Mouse (Mus musculus) left cerebral cortex, postnatal 36 days (tissue): ENCODE results near the gene Rnf215. TPM values are rescaled to one million over a fixed set of nuclear protein-coding genes. Genes with fewer than 3 reads are reported as not detected.
"Not testable (repeated sequence)": the region's sequence is repeated elsewhere in the genome, so short reads cannot be mapped to it uniquely, and the experiment has no call there.

Experiments
- DNase-seq, 2 experiments: peaks; one replicate each; pipeline ENCODE4 v3.0.0; 2021 to 2022; ENCODE audit warnings: low spot score in 2 of 2, mixed read lengths in 1 of 2
- intact Hi-C: fragments of 180-260 bp; cut with DNase I; formaldehyde crosslinking; loops from one replicate; pipeline ENCODE4 v1.15.1; 2025
- microRNA-seq: library from miRNA; unstranded; fragments of <30 nt; microRNA quantifications from one replicate; pipeline ENCODE4 v1.2.0, GENCODE M21; 2022
- total RNA-seq, 2 experiments: library from RNA; stranded (reverse); gene quantifications; 2 replicates each; pipeline ENCODE4 v1.2.3; 2021

The Rnf215 gene
- total RNA-seq, 2 experiments from 2014 or later: 28.8 to 35.9 TPM

- no peak for DNase-seq
- intact Hi-C loops: loop anchor here (5.0 kb wide), 1 partner anchor 47 kb away; the partner anchor contains the start of gene Rnf215
Observed at GRCm38 (mm10) chr11:4184251-4184952, 49.4 kb downstream of the Rnf215 start.

GRCm38 (mm10) chr11:4185480-4185879, 50.5 kb downstream of the Rnf215 start:
- DNase-seq, intact Hi-C loops: not testable (repeated sequence)

GRCm38 (mm10) chr11:4186486-4187317, 51.7 kb downstream of the Rnf215 start, which contains the start of gene Tbc1d10a:
Gene Tbc1d10a (plus strand): TSS chr11:4186789.
- DNase-seq: peak; percentile 98
- intact Hi-C loops: no loop called here

GRCm38 (mm10) chr11:4187318-4187700, 52.3 kb downstream of the Rnf215 start:
- intact Hi-C loops: no loop called here
- no peak for DNase-seq

GRCm38 (mm10) chr11:4189182-4189581, 54.2 kb downstream of the Rnf215 start:
- intact Hi-C loops: no loop called here
- no peak for DNase-seq

GRCm38 (mm10) chr11:4190677-4191076, 55.7 kb downstream of the Rnf215 start:
- DNase-seq: no peak
- intact Hi-C loops: no loop called here

Small RNAs within 50 kb of the gene (microRNA-seq; reads per million reads assigned to microRNA genes)
- 1.3 reads per million for gene Mir3060

Other genes with a start within 250 kb of the Rnf215 start
- gene 4921536K21Rik, start 240.1 kb upstream of the Rnf215 start, total RNA-seq: under 1 TPM; 0.32 to 0.70 TPM
- gene Dusp18, start 240.0 kb upstream of the Rnf215 start, total RNA-seq: 10 to 100 TPM; 23.7 to 26.4 TPM
- gene Slc35e4, start 220.5 kb upstream of the Rnf215 start, total RNA-seq: 10 to 100 TPM; 18.5 to 23.0 TPM
- gene Tcn2, start 203.0 kb upstream of the Rnf215 start, total RNA-seq: 10 to 100 TPM; 18.2 to 20.0 TPM
- gene Pes1, start 171.2 kb upstream of the Rnf215 start, total RNA-seq: 10 to 100 TPM; 38.3 to 42.0 TPM
- gene 4930556J24Rik, start 158.4 kb upstream of the Rnf215 start, total RNA-seq: under 1 TPM in 1 of 2 experiments, not detected in 1; 0.54 TPM
- 10 to 100 TPM; 13.2 to 17.4 TPM for gene Gal3st1, start 151.6 kb upstream of the Rnf215 start, total RNA-seq
- gene Sec14l4, start 103.7 kb upstream of the Rnf215 start, total RNA-seq: not detected
- 1 to 10 TPM in 1 of 2 experiments, under 1 TPM in 1; 0.52 to 1.5 TPM for gene Sec14l3, start 70.4 kb upstream of the Rnf215 start, total RNA-seq
- 10 to 100 TPM; 90.9 to 94.5 TPM for gene Mtfp1, start 39.8 kb upstream of the Rnf215 start, total RNA-seq
- gene Sec14l2, start 11.8 kb upstream of the Rnf215 start, total RNA-seq: 10 to 100 TPM; 35.0 to 35.4 TPM
- 10 to 100 TPM; 16.0 to 18.1 TPM for gene Ccdc157, start 25.1 kb downstream of the Rnf215 start, total RNA-seq
- gene Sf3a1, start 25.1 kb downstream of the Rnf215 start, total RNA-seq: 10 to 100 TPM; 61.3 to 65.3 TPM
- 10 to 100 TPM; 32.7 to 36.2 TPM for gene Tbc1d10a, start 51.6 kb downstream of the Rnf215 start, total RNA-seq
- gene Castor1, start 83.0 kb downstream of the Rnf215 start, total RNA-seq: 1 to 10 TPM; 4.3 to 5.3 TPM
- not detected for gene Osm, start 101.2 kb downstream of the Rnf215 start, total RNA-seq
- gene Lif, start 122.4 kb downstream of the Rnf215 start, total RNA-seq: under 1 TPM; 0.48 to 0.79 TPM